8 mouse cellular contexts compared by ENCODE assay signal in genomic region chr5:137277360-137278342, GRCm38 (mm10). TPM values are rescaled to one million over a fixed set of nuclear protein-coding genes. Genes with fewer than 3 reads are reported as not detected.
DNase-seq lines count a peak whose midpoint lies in the region; ATAC-seq lines count a peak whose summit lies in the region.

No protein-coding gene starts in this region.

- H3K4me3 ChIP-seq in forebrain, embryonic 14.5 days (ENCODE audit: low read depth, low read length), result no peak overlapping the region
- H3K4me3 ChIP-seq in forebrain, embryonic 10.5 days, result no peak overlapping the region
- no peak overlapping the region for H3K4me3 ChIP-seq in embryonic facial prominence, embryonic 10.5 days

- H3K4me1 ChIP-seq in forebrain, embryonic 14.5 days (ENCODE audit: control insufficient read depth, insufficient read depth, low read length), result no peaks in the 10 kb centered on the region
- peaks cover 3% of the 10 kb centered on the region; the same call in 1 of the 2 replicates for H3K4me1 ChIP-seq in forebrain, embryonic 10.5 days
- no peaks in the 10 kb centered on the region for H3K4me1 ChIP-seq in embryonic facial prominence, embryonic 10.5 days

- no peak overlapping the region for H3K27ac ChIP-seq in forebrain, embryonic 14.5 days (ENCODE audit: low read depth, low read length)
- no peak overlapping the region for H3K27ac ChIP-seq in forebrain, embryonic 10.5 days
- no peak overlapping the region for H3K27ac ChIP-seq in embryonic facial prominence, embryonic 10.5 days (replicated peaks)

- H3K9me3 ChIP-seq in forebrain, embryonic 14.5 days (replicated peaks; ENCODE audit: control insufficient read depth, low read length), result no peaks in the 10 kb centered on the region
- peaks cover 20% of the 10 kb centered on the region; the same call in 1 of the 2 replicates for H3K9me3 ChIP-seq in forebrain, embryonic 10.5 days
- peaks cover 14% of the 10 kb centered on the region for H3K9me3 ChIP-seq in embryonic facial prominence, embryonic 10.5 days

- no peaks in the 10 kb centered on the region for H3K27me3 ChIP-seq in forebrain, embryonic 14.5 days (replicated peaks; ENCODE audit: control insufficient read depth, insufficient read depth, low read length)
- H3K27me3 ChIP-seq in forebrain, embryonic 10.5 days (ENCODE audit: poor library complexity, severe bottlenecking), result no peaks in the 10 kb centered on the region
- H3K27me3 ChIP-seq in embryonic facial prominence, embryonic 10.5 days (replicated peaks; ENCODE audit: low read depth, poor library complexity, severe bottlenecking), result no peaks in the 10 kb centered on the region

- 53% methylated on average over 18 of the region's 18 CpGs for WGBS in forebrain, embryonic 14.5 days
- 65% methylated on average over 18 of the region's 18 CpGs for WGBS in forebrain, embryonic 10.5 days
- WGBS in embryonic facial prominence, embryonic 10.5 days, result 68% methylated on average over 18 of the region's 18 CpGs

- H3K36me3 ChIP-seq in forebrain, embryonic 14.5 days (ENCODE audit: control insufficient read depth, insufficient read depth, low read length), result no peaks in the 10 kb centered on the region
- H3K36me3 ChIP-seq in forebrain, embryonic 10.5 days (replicated peaks), result no peaks in the 10 kb centered on the region
- H3K36me3 ChIP-seq in embryonic facial prominence, embryonic 10.5 days (replicated peaks), result no peaks in the 10 kb centered on the region

- ATAC-seq in forebrain, embryonic 14.5 days, result no peak
- ATAC-seq in neutrophil, adult 5-6 weeks (ENCODE audit: extremely low read depth, insufficient number of reproducible peaks, low FRiP score, poor library complexity, severe bottlenecking), result peak; percentile 18; the same call in 1 of the 2 replicates
- ATAC-seq in activated CD4-positive, CD25-positive, alpha-beta regulatory T cell, adult 4 months, result no peak

- DNase-seq in forebrain, embryonic 14.5 days (ENCODE audit: low spot score), result peak; percentile 47
- DNase-seq in forebrain, embryonic 10.5 days (ENCODE audit: extremely low spot score, low spot score), result no peak
- DNase-seq in 416B (ENCODE audit: low read depth), result peak; percentile 38
- DNase-seq in embryonic facial prominence, embryonic 10.5 days (ENCODE audit: low spot score), result peak; percentile 39
- DNase-seq in kidney, postnatal 36 days, result peak; percentile 37 to 74
- DNase-seq in ovary, postnatal 36 days (ENCODE audit: low spot score), result no peak

- no peak overlapping the region for H3K9ac ChIP-seq in forebrain, embryonic 14.5 days (ENCODE audit: low read length)

- no peak overlapping the region for H3K4me2 ChIP-seq in forebrain, embryonic 14.5 days (ENCODE audit: low read length)

RNA-seq across cellular contexts. Expression of gene Ache, which starts 9.7 kb away (rescaled TPM):
- 6.9 and 10.9 TPM in 2 replicates for polyA plus RNA-seq in forebrain, embryonic 14.5 days (2014; fragmentation: Nextera tagmentation; extraction: Ambion mirVana)
- 1.9 and 2.3 TPM in 2 replicates for polyA plus RNA-seq in forebrain, embryonic 10.5 days (2016; fragmentation: Nextera tagmentation; extraction: Ambion mirVana)
- 3.8 and 4.5 TPM in 2 replicates for polyA plus RNA-seq in embryonic facial prominence, embryonic 10.5 days (2016; fragmentation: Nextera tagmentation; extraction: Ambion mirVana)
- 0.25 and 0.47 TPM in 2 replicates for total RNA-seq in neutrophil, adult 5-6 weeks (2017)
- not detected for polyA plus RNA-seq in activated CD4-positive, CD25-positive, alpha-beta regulatory T cell, adult 4 months (2017; shearing (Covaris generic))

RNA-seq across cellular contexts. Expression of gene Ufsp1, which starts 16.8 kb away (rescaled TPM):
- polyA plus RNA-seq in forebrain, embryonic 14.5 days (2014; fragmentation: Nextera tagmentation; extraction: Ambion mirVana), result 9.8 and 10.3 TPM in 2 replicates
- 10.3 and 10.4 TPM in 2 replicates for polyA plus RNA-seq in forebrain, embryonic 10.5 days (2016; fragmentation: Nextera tagmentation; extraction: Ambion mirVana)
- polyA plus RNA-seq in embryonic facial prominence, embryonic 10.5 days (2016; fragmentation: Nextera tagmentation; extraction: Ambion mirVana), result 7.8 and 8.3 TPM in 2 replicates
- total RNA-seq in neutrophil, adult 5-6 weeks (2017), result 3.8 and 4.2 TPM in 2 replicates
- 1 to 10 TPM in 1 of 2 experiments, not detected in 1; 1.7 TPM for polyA plus RNA-seq in activated CD4-positive, CD25-positive, alpha-beta regulatory T cell, adult 4 months (2017; shearing (Covaris generic))

RNA-seq across cellular contexts. Expression of gene Srrt, which starts 29.8 kb away (rescaled TPM):
- 78.9 and 95.2 TPM in 2 replicates for polyA plus RNA-seq in forebrain, embryonic 14.5 days (2014; fragmentation: Nextera tagmentation; extraction: Ambion mirVana)
- 205 and 209 TPM in 2 replicates for polyA plus RNA-seq in forebrain, embryonic 10.5 days (2016; fragmentation: Nextera tagmentation; extraction: Ambion mirVana)
- polyA plus RNA-seq in embryonic facial prominence, embryonic 10.5 days (2016; fragmentation: Nextera tagmentation; extraction: Ambion mirVana), result 191 and 214 TPM in 2 replicates
- 326 and 333 TPM in 2 replicates for total RNA-seq in neutrophil, adult 5-6 weeks (2017)
- polyA plus RNA-seq in activated CD4-positive, CD25-positive, alpha-beta regulatory T cell, adult 4 months (2017; shearing (Covaris generic)), result 10 to 100 TPM; 65.0 to 75.8 TPM

RNA-seq across cellular contexts. Expression of gene Trip6, which starts 36.6 kb away (rescaled TPM):
- polyA plus RNA-seq in forebrain, embryonic 14.5 days (2014; fragmentation: Nextera tagmentation; extraction: Ambion mirVana), result 18.2 and 18.4 TPM in 2 replicates
- 70.3 and 73.0 TPM in 2 replicates for polyA plus RNA-seq in forebrain, embryonic 10.5 days (2016; fragmentation: Nextera tagmentation; extraction: Ambion mirVana)
- polyA plus RNA-seq in embryonic facial prominence, embryonic 10.5 days (2016; fragmentation: Nextera tagmentation; extraction: Ambion mirVana), result 73.1 and 76.2 TPM in 2 replicates
- total RNA-seq in neutrophil, adult 5-6 weeks (2017), result 5.5 and 7.1 TPM in 2 replicates
- polyA plus RNA-seq in activated CD4-positive, CD25-positive, alpha-beta regulatory T cell, adult 4 months (2017; shearing (Covaris generic)), result 1 to 10 TPM; 1.3 to 1.5 TPM

RNA-seq across cellular contexts. Expression of gene Slc12a9, which starts 55.7 kb away (rescaled TPM):
- polyA plus RNA-seq in forebrain, embryonic 14.5 days (2014; fragmentation: Nextera tagmentation; extraction: Ambion mirVana), result 6.2 and 9.9 TPM in 2 replicates
- 10.6 and 11.8 TPM in 2 replicates for polyA plus RNA-seq in forebrain, embryonic 10.5 days (2016; fragmentation: Nextera tagmentation; extraction: Ambion mirVana)
- 12.6 and 13.4 TPM in 2 replicates for polyA plus RNA-seq in embryonic facial prominence, embryonic 10.5 days (2016; fragmentation: Nextera tagmentation; extraction: Ambion mirVana)
- 38.5 and 44.8 TPM in 2 replicates for total RNA-seq in neutrophil, adult 5-6 weeks (2017)
- polyA plus RNA-seq in activated CD4-positive, CD25-positive, alpha-beta regulatory T cell, adult 4 months (2017; shearing (Covaris generic)), result 10 to 100 TPM in 1 of 2 experiments, 1 to 10 TPM in 1; 7.8 to 10.1 TPM

Comparison
In these comparisons a context has a peak if more than half of its experiments do, and no peak if none do; other contexts are left out.
1. DNase-seq: peak in forebrain, embryonic 14.5 days (single experiment), 416B (single experiment), embryonic facial prominence, embryonic 10.5 days (single experiment) and kidney, postnatal 36 days (2 of 2); none in forebrain, embryonic 10.5 days (single experiment) and ovary, postnatal 36 days (single experiment).